Mouse (Mus musculus) liver, embryonic 14.5 days (tissue): ENCODE measurements around the gene Acvr1b. TPM values are rescaled to one million over a fixed set of nuclear protein-coding genes. Genes with fewer than 3 reads are reported as not detected.

Source experiments
- ATAC-seq: fragments of 200-750 bp; cut with Nextera tagmentation; 2 replicates; pipeline ENCODE4 v1.8.0; 2017; ENCODE audit warnings: moderate number of reproducible peaks, mild to moderate bottlenecking, moderate library complexity; ENCODE audit not compliant: insufficient read depth
- DNase-seq, 3 experiments: peaks; one replicate each; pipeline ENCODE4 v3.0.0-alpha.2; 2012 to 2013; ENCODE audit warnings: low read depth in 3 of 3, low spot score in 3 of 3
- H3K27ac ChIP-seq: fragments of 300-500 bp; sonication (generic); 2 replicates; pipeline ENCODE4 v1.5.1; 2014; ENCODE audit warnings: moderate library complexity, mild to moderate bottlenecking, control low read depth, inconsistent platforms
- H3K27me3 ChIP-seq: fragments of 300-500 bp; sonication (generic); 2 replicates; pipeline ENCODE4 v1.6.1; 2014; ENCODE audit warnings: mild to moderate bottlenecking, low read length, moderate library complexity; ENCODE audit not compliant: control insufficient read depth, insufficient read depth
- H3K36me3 ChIP-seq: fragments of 300-500 bp; sonication (generic); replicated peaks from 2 replicates; pipeline ENCODE4 v1.6.1; 2014; ENCODE audit warnings: low read depth; ENCODE audit not compliant: control insufficient read depth, insufficient read depth
- H3K4me1 ChIP-seq, 2 experiments: fragments of 200-500 bp in 1 of 2; fragments of 300-500 bp in 1 of 2; sonication (generic) in 1 of 2; replicated peaks; 2 replicates each; pipeline ENCODE4 v1.6.1; 2012 to 2014; ENCODE audit warnings: antibody characterized with exemption in 1 of 2, inconsistent platforms in 1 of 2, low read length in 1 of 2; ENCODE audit not compliant: control insufficient read depth in 2 of 2, insufficient read depth in 2 of 2
- H3K4me2 ChIP-seq: fragments of 300-500 bp; sonication (generic); 2 replicates; pipeline ENCODE4 v1.6.1; 2014; ENCODE audit warnings: low read depth, mild to moderate bottlenecking, control low read depth, moderate library complexity
- H3K4me3 ChIP-seq, 2 experiments: fragments of 200-500 bp in 1 of 2; fragments of 300-500 bp in 1 of 2; sonication (generic) in 1 of 2; 2 replicates each; pipeline ENCODE4 v1.5.1; 2012 to 2014; ENCODE audit warnings: low read depth in 2 of 2, low read length in 2 of 2, mild to moderate bottlenecking in 2 of 2, control low read depth in 1 of 2, inconsistent platforms in 1 of 2, moderate library complexity in 1 of 2; ENCODE audit not compliant: insufficient read depth in 1 of 2
- H3K9ac ChIP-seq: fragments of 300-500 bp; sonication (generic); replicated peaks from 2 replicates; pipeline ENCODE4 v1.6.1; 2014; ENCODE audit warnings: mild to moderate bottlenecking, control low read depth, moderate library complexity
- H3K9me3 ChIP-seq: fragments of 300-500 bp; sonication (generic); 2 replicates; pipeline ENCODE4 v1.6.1; 2016; ENCODE audit warnings: low read length, mixed read lengths; ENCODE audit not compliant: control insufficient read depth
- CTCF ChIP-seq: IDR thresholded peaks from 2 replicates; pipeline ENCODE4 v1.5.1; 2016; ENCODE audit warnings: antibody characterized with exemption, low read depth, control low read depth
- EP300 ChIP-seq: IDR thresholded peaks from 2 replicates; pipeline ENCODE4 v1.6.1; 2016; ENCODE audit warnings: antibody characterized with exemption, low read depth
- WGBS: fragments of 180-500 bp; shearing (Covaris S2); extraction: QIAGEN DNeasy Blood & Tissue Kit; methylation state at CpG from one replicate; pipeline ENCODE4 v1.1.7; 2014; ENCODE audit not compliant: insufficient replicate concordance; 5-methylcytosine and 5-hydroxymethylcytosine counted together
- polyA plus RNA-seq, 2 experiments: library from polyadenylated mRNA; depleted of rRNA in 1 of 2; stranded (reverse) in 1 of 2; unstranded in 1 of 2; fragments of >200 nt; fragmentation: Nextera tagmentation in 1 of 2; extraction: Ambion mirVana in 1 of 2; gene quantifications; 2 replicates each; pipeline versions ENCODE4 v1.2.1 to v1.2.3; 2012 to 2014

Gene Acvr1b
- polyA plus RNA-seq, 2 experiments = 1.3 to 3.2 TPM

GRCm38 (mm10) chr15:101253563-101253885, 79.7 kb downstream of the Acvr1b start:
- H3K27me3 ChIP-seq = peaks cover 18% of the 10 kb centered on the region
- no peak overlapping the region for H3K9ac ChIP-seq
- no peaks in the 10 kb centered on the region for H3K36me3 ChIP-seq
- no peaks in the 10 kb centered on the region for H3K9me3 ChIP-seq
- H3K4me1 ChIP-seq = peaks cover 0 to 3% of the 10 kb centered on the region in 2 experiments; a peak in 1 of 4 replicates
- no peak overlapping the region for H3K27ac ChIP-seq
- WGBS = 25% methylated on average over 3 of the region's 3 CpGs
- no peak for DNase-seq
- ATAC-seq = no peak
- peak overlapping the region; percentile 28 to 47; a peak in 3 of 4 replicates for H3K4me3 ChIP-seq
- TF ChIP-seq CTCF = no peak
- TF ChIP-seq EP300 = no peak
- H3K4me2 ChIP-seq = peak overlapping the region; percentile 62

GRCm38 (mm10) chr15:101253886-101254795, 80.3 kb downstream of the Acvr1b start, which contains the start of gene Nr4a1:
Nr4a1 (plus strand) TSS chr15:101254269.
- Histone ChIP-seq H3K4me2 (peak within 1 kb of the TSS; percentile 62), H3K36me3 (no peaks in the 10 kb centered on the region), H3K4me3 (peak within 1 kb of the TSS; percentile 36 to 47), H3K27ac (no peak within 1 kb of the TSS), H3K27me3 (peaks cover 18% of the 10 kb centered on the region), H3K4me1 (peaks cover 0 to 3% of the 10 kb centered on the region in 2 experiments; a peak in 1 of 4 replicates), H3K9ac (0 out of 2 replicates have a peak within 1 kb of the TSS, but pooled peaks have one; percentile 5), H3K9me3 (no peaks in the 10 kb centered on the region)
- ATAC-seq (peak; percentile 22; the same call in 1 of the 2 replicates), DNase-seq (no peak)
- 3% methylated on average over 55 of the region's 82 CpGs for WGBS
- TF ChIP-seq EP300 (no peak), CTCF (no peak)

GRCm38 (mm10) chr15:101255842-101256462, 82.1 kb downstream of the Acvr1b start:
- Histone ChIP-seq H3K4me3 (no peak overlapping the region), H3K4me2 (no peak overlapping the region), H3K27me3 (peaks cover 18% of the 10 kb centered on the region), H3K36me3 (no peaks in the 10 kb centered on the region), H3K27ac (no peak overlapping the region), H3K9me3 (no peaks in the 10 kb centered on the region), H3K4me1 (peaks cover 0 to 4% of the 10 kb centered on the region in 2 experiments; a peak in 2 of 4 replicates), H3K9ac (no peak overlapping the region)
- no peak for DNase-seq
- TF ChIP-seq CTCF (no peak), EP300 (no peak)
- no peak for ATAC-seq
- WGBS = 48% methylated on average over 7 of the region's 7 CpGs

- peaks cover 0 to 7% of the 10 kb centered on the region in 2 experiments; a peak in 2 of 4 replicates for H3K4me1 ChIP-seq
- H3K4me2 ChIP-seq = no peak overlapping the region
- no peaks in the 10 kb centered on the region for H3K36me3 ChIP-seq
- H3K27me3 ChIP-seq = peaks cover 18% of the 10 kb centered on the region
- DNase-seq (no peak), ATAC-seq (no peak)
- H3K9ac ChIP-seq = no peak overlapping the region
- H3K4me3 ChIP-seq = no peak overlapping the region
- no peak overlapping the region for H3K27ac ChIP-seq
- TF ChIP-seq EP300 (no peak), CTCF (no peak)
- WGBS = 43% methylated on average over 14 of the region's 14 CpGs
- no peaks in the 10 kb centered on the region for H3K9me3 ChIP-seq
Observed at GRCm38 (mm10) chr15:101256463-101257206, 82.8 kb downstream of the Acvr1b start.
